Mouse (Mus musculus): ENCODE data around the gene Sncb. TPM values are rescaled to one million over a fixed set of nuclear protein-coding genes. Genes with fewer than 3 reads are reported as not detected.

Sncb gene
- polyA plus RNA-seq (2014; fragmentation: Nextera tagmentation; extraction: Ambion mirVana) = not detected in 2 replicates

DNA sequence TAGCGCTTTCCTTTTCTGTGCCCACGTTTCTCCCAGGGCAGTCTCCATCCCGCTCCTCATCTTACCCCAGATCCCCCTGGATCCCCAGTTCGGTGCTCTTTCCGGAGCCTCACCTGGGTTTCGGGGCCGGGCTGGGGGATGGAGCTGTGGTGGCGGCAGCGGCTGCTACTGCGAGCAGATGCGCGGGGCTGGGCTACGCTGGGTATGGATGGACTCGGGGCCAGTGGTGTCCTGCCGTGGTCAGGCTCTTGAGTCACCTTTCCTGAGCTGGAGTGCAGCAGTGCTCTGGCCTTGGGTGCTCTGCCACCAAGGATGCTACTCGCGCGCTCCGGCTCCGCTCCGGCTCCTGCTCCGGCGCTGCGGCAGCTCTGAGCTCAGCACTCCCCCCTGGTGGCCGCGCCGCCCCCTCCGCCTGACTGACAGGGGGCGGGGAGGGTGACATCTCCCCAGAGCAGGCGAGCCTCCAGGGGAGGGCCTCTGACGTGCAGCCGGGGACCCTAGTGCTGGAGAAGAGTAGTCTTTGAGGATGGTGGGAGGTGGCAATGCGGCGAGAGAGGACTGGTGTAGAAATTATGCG, at the start of gene Sncb:
TSS of gene Sncb (minus strand) at position 404 of the 577 bp plus-strand sequence.
- Histone ChIP-seq H3K4me2 (ENCODE audit: low read depth, severe bottlenecking) (peak within 1 kb of the TSS; percentile 49), H3K4me3 (ENCODE audit: low read depth, low read length) (peak within 1 kb of the TSS; percentile 26), H3K27ac (replicated peaks; ENCODE audit: low read depth, low read length) (no peak within 1 kb of the TSS), H3K4me1 (ENCODE audit: control insufficient read depth, insufficient read depth, low read length) (no peaks in the 10 kb centered on the region; the same call in 1 of the 2 replicates), H3K9me3 (ENCODE audit: control insufficient read depth, low read length) (no peaks in the 10 kb centered on the region), H3K36me3 (ENCODE audit: control insufficient read depth, insufficient read depth, low read length) (no peaks in the 10 kb centered on the region), H3K9ac (ENCODE audit: low read length) (no peak within 1 kb of the TSS), H3K27me3 (ENCODE audit: control insufficient read depth, insufficient read depth, low read length) (peaks cover 52% of the 10 kb centered on the region)
- ATAC-seq (ENCODE audit: insufficient number of reproducible peaks, low FRiP score, low TSS enrichment, low read depth) = no peak
- 2% methylated on average over 35 of the region's 35 CpGs for WGBS
- peak; percentile 77 for DNase-seq (ENCODE audit: low spot score)

DNA sequence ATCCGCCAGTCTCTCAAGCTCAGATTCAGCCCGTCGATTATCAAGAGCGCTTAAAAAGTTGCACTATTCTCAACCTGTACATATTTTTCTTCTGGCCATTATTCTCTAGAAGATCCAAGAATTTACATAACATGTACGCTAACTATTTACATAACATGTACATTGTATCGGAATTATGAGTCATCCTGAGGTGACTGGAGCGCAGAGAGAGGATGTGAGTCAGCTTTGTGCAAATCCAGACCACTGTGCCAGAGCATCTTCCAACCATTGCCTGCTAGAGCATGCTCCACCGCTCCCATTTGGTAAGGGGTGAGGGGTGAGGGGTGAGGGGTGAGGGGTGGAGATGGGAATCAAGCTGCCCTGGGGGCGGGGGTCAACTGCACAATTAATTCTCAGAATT, 47.0 kb upstream of the Sncb start:
- no peak overlapping the region for H3K4me3 ChIP-seq (ENCODE audit: low read depth, low read length)
- no peaks in the 10 kb centered on the region for H3K36me3 ChIP-seq (ENCODE audit: control insufficient read depth, insufficient read depth, low read length)
- WGBS = 90% methylated on average over 9 of the region's 9 CpGs
- H3K27me3 ChIP-seq (ENCODE audit: control insufficient read depth, insufficient read depth, low read length) = no peaks in the 10 kb centered on the region
- no peak overlapping the region for H3K9ac ChIP-seq (ENCODE audit: low read length)
- H3K4me2 ChIP-seq (ENCODE audit: low read depth, severe bottlenecking) = no peak overlapping the region
- no peaks in the 10 kb centered on the region for H3K4me1 ChIP-seq (ENCODE audit: control insufficient read depth, insufficient read depth, low read length)
- ATAC-seq (ENCODE audit: insufficient number of reproducible peaks, low FRiP score, low TSS enrichment, low read depth) = no peak
- H3K9me3 ChIP-seq (ENCODE audit: control insufficient read depth, low read length) = no peaks in the 10 kb centered on the region
- H3K27ac ChIP-seq (replicated peaks; ENCODE audit: low read depth, low read length) = no peak overlapping the region
- no peak for DNase-seq (ENCODE audit: low spot score)

DNA sequence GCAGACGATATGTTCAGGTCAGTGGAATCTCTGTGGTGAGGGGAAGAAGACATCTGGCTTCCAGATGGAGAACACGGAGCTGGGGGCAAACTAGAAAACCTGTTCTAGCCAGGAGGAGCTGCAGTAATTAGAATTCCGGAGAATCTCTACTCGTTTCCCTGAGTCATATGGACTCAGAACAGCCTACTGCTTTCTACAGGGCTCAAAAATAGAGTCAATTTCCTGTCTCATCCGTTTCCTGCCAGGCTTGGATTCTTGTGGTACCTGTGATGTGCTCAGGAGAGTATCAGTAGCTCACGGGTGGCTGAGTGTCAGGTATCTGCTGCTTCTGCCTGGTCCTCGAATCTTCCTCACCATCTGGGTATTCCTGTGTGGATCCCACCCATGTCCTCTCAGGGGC, 45.1 kb upstream of the Sncb start:
- no peaks in the 10 kb centered on the region for H3K9me3 ChIP-seq (ENCODE audit: control insufficient read depth, low read length)
- WGBS = 28% methylated on average over 7 of the region's 7 CpGs

DNA sequence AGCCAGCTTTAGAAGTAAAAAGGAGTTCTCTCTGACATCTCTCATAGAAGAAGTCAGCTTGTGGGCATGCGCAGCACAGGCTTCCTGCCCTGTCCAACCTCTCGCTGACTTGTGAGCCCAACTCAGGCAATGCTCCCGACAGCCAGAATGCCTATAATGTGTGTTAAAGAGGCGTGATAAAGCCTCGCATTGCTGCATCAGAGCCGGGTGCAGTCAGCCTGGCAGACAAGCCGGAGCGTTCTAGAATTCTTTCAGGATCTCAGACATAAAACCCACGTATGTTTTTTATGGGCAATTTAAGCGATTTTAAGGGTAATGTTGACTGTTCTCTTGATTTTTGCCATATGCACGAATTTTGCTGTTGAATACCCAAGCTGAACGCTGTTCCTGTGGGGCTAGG, 41.7 kb upstream of the Sncb start:
- no peak overlapping the region for H3K4me3 ChIP-seq (ENCODE audit: low read depth, low read length)
- H3K36me3 ChIP-seq (ENCODE audit: control insufficient read depth, insufficient read depth, low read length) = no peaks in the 10 kb centered on the region
- no peaks in the 10 kb centered on the region for H3K9me3 ChIP-seq (ENCODE audit: control insufficient read depth, low read length)
- H3K9ac ChIP-seq (ENCODE audit: low read length) = no peak overlapping the region
- ATAC-seq (ENCODE audit: insufficient number of reproducible peaks, low FRiP score, low TSS enrichment, low read depth) (no peak), DNase-seq (ENCODE audit: low spot score) (no peak)
- 69% methylated on average over 12 of the region's 12 CpGs for WGBS
- no peak overlapping the region for H3K4me2 ChIP-seq (ENCODE audit: low read depth, severe bottlenecking)
- H3K27me3 ChIP-seq (ENCODE audit: control insufficient read depth, insufficient read depth, low read length) = no peaks in the 10 kb centered on the region
- H3K4me1 ChIP-seq (ENCODE audit: control insufficient read depth, insufficient read depth, low read length) = no peaks in the 10 kb centered on the region
- no peak overlapping the region for H3K27ac ChIP-seq (replicated peaks; ENCODE audit: low read depth, low read length)

More for the DNA sequence above, 45.1 kb upstream of the Sncb start:
- no peaks in the 10 kb centered on the region for H3K27me3 ChIP-seq (ENCODE audit: control insufficient read depth, insufficient read depth, low read length)
- DNase-seq (ENCODE audit: low spot score) (no peak), ATAC-seq (ENCODE audit: insufficient number of reproducible peaks, low FRiP score, low TSS enrichment, low read depth) (no peak)
- H3K4me2 ChIP-seq (ENCODE audit: low read depth, severe bottlenecking) = no peak overlapping the region
- no peaks in the 10 kb centered on the region for H3K36me3 ChIP-seq (ENCODE audit: control insufficient read depth, insufficient read depth, low read length)
- no peaks in the 10 kb centered on the region for H3K4me1 ChIP-seq (ENCODE audit: control insufficient read depth, insufficient read depth, low read length)
- no peak overlapping the region for H3K27ac ChIP-seq (replicated peaks; ENCODE audit: low read depth, low read length)
- no peak overlapping the region for H3K9ac ChIP-seq (ENCODE audit: low read length)
- H3K4me3 ChIP-seq (ENCODE audit: low read depth, low read length) = no peak overlapping the region

DNA sequence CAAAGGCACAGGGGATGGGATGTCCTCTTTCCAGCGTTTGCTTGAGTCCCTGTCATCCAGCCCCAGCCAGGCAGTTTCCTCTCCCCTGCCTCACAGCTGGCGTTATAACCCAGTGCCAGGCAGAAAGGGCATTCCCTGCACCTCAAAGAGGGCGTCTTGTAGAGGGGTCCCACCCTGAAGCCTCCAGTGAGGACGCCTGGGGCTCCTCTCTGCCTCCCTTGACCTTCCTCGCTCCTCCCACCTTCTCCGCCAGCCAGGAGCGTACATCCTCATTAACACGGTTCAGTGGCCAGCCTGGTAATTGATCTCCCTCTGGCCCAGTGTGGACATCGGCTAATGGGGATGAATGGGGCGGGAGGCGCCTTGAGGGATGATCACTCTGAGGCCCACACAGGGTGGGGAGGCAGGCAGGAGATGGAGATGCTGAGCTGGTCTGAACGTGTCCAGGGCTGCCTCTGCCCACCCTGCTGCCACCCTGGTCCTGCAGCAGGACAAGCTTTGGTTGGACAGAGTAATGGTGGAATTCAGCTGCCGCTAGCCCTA, 40.1 kb upstream of the Sncb start:
- Histone ChIP-seq H3K36me3 (ENCODE audit: control insufficient read depth, insufficient read depth, low read length) (no peaks in the 10 kb centered on the region), H3K4me3 (ENCODE audit: low read depth, low read length) (no peak overlapping the region), H3K9ac (ENCODE audit: low read length) (no peak overlapping the region), H3K27me3 (ENCODE audit: control insufficient read depth, insufficient read depth, low read length) (no peaks in the 10 kb centered on the region), H3K9me3 (ENCODE audit: control insufficient read depth, low read length) (no peaks in the 10 kb centered on the region), H3K27ac (replicated peaks; ENCODE audit: low read depth, low read length) (no peak overlapping the region), H3K4me1 (ENCODE audit: control insufficient read depth, insufficient read depth, low read length) (no peaks in the 10 kb centered on the region), H3K4me2 (ENCODE audit: low read depth, severe bottlenecking) (no peak overlapping the region)
- ATAC-seq (ENCODE audit: insufficient number of reproducible peaks, low FRiP score, low TSS enrichment, low read depth) (no peak), DNase-seq (ENCODE audit: low spot score) (no peak)
- WGBS = 29% methylated on average over 13 of the region's 13 CpGs

DNA sequence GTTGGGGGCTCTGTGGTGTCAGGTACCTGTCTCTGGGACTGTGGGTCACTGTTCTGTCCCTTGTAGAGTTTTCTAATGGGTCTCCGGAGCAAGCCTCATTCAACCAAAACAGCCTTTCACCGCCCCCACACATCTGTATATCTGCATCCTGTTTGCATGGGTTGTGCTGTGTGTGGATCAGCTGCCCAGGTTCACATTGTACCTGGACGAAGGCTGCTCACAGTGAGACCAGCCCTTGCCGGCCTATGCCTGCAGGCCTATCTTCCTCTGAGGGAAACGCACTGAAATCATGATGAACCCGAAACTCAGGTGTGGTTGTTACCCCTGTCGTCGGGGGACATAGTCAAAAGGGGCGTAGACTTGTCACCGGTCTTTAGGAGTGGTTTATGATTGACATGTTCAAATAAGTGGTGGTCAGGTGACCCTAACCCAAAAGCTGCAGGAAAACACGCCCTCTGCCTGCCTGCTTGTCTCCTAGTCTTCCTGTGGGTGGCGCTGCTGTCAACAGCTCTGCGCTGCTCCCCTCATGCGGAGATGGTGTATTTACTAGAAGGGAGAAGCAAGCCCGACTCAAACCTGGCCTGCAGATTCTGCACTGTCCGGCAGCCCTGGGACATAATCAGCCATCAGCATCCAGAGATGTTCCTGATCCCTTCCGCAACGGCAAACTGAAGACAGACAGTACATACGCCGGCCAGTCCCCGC, 38.9 kb upstream of the Sncb start:
- no peaks in the 10 kb centered on the region for H3K27me3 ChIP-seq (ENCODE audit: control insufficient read depth, insufficient read depth, low read length)
- WGBS = 37% methylated on average over 21 of the region's 21 CpGs

DNA sequence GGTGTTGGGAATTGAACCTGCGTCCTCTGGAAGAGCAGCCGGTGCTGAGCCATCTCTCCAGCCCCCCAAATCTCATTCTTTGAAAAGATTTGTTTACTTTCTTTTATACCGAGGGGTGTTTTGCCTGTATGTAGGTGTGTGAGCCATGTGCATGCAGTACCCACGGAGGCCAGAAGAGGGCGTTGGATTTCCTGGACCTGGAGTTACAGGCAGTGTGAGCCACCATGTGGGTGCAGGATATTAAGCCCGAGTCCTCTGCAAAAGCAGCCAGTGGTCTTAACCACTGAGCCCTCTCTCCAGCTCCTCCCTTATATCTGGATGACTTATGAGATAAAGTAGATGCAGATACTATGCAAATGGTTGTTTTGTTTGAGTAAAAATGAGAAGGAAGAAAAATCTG, 36.6 kb upstream of the Sncb start:
- WGBS = 82% methylated on average over 6 of the region's 6 CpGs
- Histone ChIP-seq H3K4me1 (ENCODE audit: control insufficient read depth, insufficient read depth, low read length) (no peaks in the 10 kb centered on the region), H3K4me2 (ENCODE audit: low read depth, severe bottlenecking) (no peak overlapping the region)

More for the DNA sequence above, 38.9 kb upstream of the Sncb start:
- Histone ChIP-seq H3K27ac (replicated peaks; ENCODE audit: low read depth, low read length) (no peak overlapping the region), H3K4me2 (ENCODE audit: low read depth, severe bottlenecking) (no peak overlapping the region), H3K9me3 (ENCODE audit: control insufficient read depth, low read length) (no peaks in the 10 kb centered on the region), H3K4me1 (ENCODE audit: control insufficient read depth, insufficient read depth, low read length) (no peaks in the 10 kb centered on the region), H3K4me3 (ENCODE audit: low read depth, low read length) (no peak overlapping the region), H3K9ac (ENCODE audit: low read length) (no peak overlapping the region), H3K36me3 (ENCODE audit: control insufficient read depth, insufficient read depth, low read length) (no peaks in the 10 kb centered on the region)
- ATAC-seq (ENCODE audit: insufficient number of reproducible peaks, low FRiP score, low TSS enrichment, low read depth) (no peak), DNase-seq (ENCODE audit: low spot score) (peak; percentile 66)

DNA sequence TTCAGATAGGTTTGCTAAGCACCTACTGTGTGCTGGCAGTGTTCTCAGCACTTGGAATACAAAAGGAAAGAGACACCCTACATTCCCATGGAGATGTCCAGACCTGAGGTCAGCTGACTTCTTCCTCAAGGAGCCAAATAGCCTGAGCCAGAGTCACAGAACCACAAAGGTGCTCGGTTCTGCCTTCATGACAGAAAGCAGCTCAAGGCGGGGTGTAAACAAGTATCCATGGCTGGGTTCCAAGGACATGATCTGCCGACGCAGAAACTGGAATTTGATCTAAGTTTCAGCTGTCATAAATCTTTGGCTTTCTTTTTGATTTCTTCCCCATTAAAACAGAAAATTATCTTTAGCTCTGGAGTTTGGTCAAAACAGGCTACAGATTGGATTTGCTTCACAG, 33.8 kb upstream of the Sncb start:
- ATAC-seq (ENCODE audit: insufficient number of reproducible peaks, low FRiP score, low TSS enrichment, low read depth) (no peak), DNase-seq (ENCODE audit: low spot score) (no peak)
- 64% methylated on average over 4 of the region's 4 CpGs for WGBS
- no peak overlapping the region for H3K4me2 ChIP-seq (ENCODE audit: low read depth, severe bottlenecking)
- no peaks in the 10 kb centered on the region for H3K27me3 ChIP-seq (ENCODE audit: control insufficient read depth, insufficient read depth, low read length)
- no peaks in the 10 kb centered on the region for H3K9me3 ChIP-seq (ENCODE audit: control insufficient read depth, low read length)
- H3K27ac ChIP-seq (replicated peaks; ENCODE audit: low read depth, low read length) = no peak overlapping the region
- H3K4me3 ChIP-seq (ENCODE audit: low read depth, low read length) = no peak overlapping the region
- no peaks in the 10 kb centered on the region for H3K4me1 ChIP-seq (ENCODE audit: control insufficient read depth, insufficient read depth, low read length)
- no peaks in the 10 kb centered on the region for H3K36me3 ChIP-seq (ENCODE audit: control insufficient read depth, insufficient read depth, low read length)
- H3K9ac ChIP-seq (ENCODE audit: low read length) = no peak overlapping the region

More for the DNA sequence above, 36.6 kb upstream of the Sncb start:
- H3K27me3 ChIP-seq (ENCODE audit: control insufficient read depth, insufficient read depth, low read length) = no peaks in the 10 kb centered on the region
- no peak overlapping the region for H3K4me3 ChIP-seq (ENCODE audit: low read depth, low read length)
- no peaks in the 10 kb centered on the region for H3K9me3 ChIP-seq (ENCODE audit: control insufficient read depth, low read length)
- H3K27ac ChIP-seq (replicated peaks; ENCODE audit: low read depth, low read length) = no peak overlapping the region
- no peaks in the 10 kb centered on the region for H3K36me3 ChIP-seq (ENCODE audit: control insufficient read depth, insufficient read depth, low read length)
- H3K9ac ChIP-seq (ENCODE audit: low read length) = no peak overlapping the region
- ATAC-seq (ENCODE audit: insufficient number of reproducible peaks, low FRiP score, low TSS enrichment, low read depth) = no peak
- no peak for DNase-seq (ENCODE audit: low spot score)

All from limb, embryonic 11.5 days (tissue).